Comparison of ENCODE assay signal across 29 mouse cellular contexts in genomic region chr9:70040570-70040969, GRCm38 (mm10). TPM values are rescaled to one million over a fixed set of nuclear protein-coding genes. Genes with fewer than 3 reads are reported as not detected.
A peak's percentile ranks its signal among the peaks of the same experiment; 100 is the strongest.
DNase-seq lines count a peak whose midpoint lies in the region; ATAC-seq and TF ChIP-seq lines count a peak whose summit lies in the region.
"Had no signal": no experiment of that assay in that cellular context is flagged by ENCODE, and none has a peak within 500 bp of the region (broad histone marks: within the 10 kb centered on the region; RNA-seq: fewer than 3 reads in every experiment).

No protein-coding gene starts in this region.

- no peaks in the 10 kb centered on the region for H3K9me3 ChIP-seq in heart, embryonic 10.5 days
- H3K9me3 ChIP-seq: embryonic facial prominence, embryonic 13.5 days; forebrain, embryonic 15.5 days; hindbrain, embryonic 13.5 days; kidney, embryonic 15.5 days; limb, embryonic 12.5 days; liver, embryonic 15.5 days; midbrain, embryonic 13.5 days had no signal

- no peak for TF ChIP-seq POLR2A in thymus, adult 2 months (IDR thresholded peaks at IDR 0.05; ENCODE audit: control insufficient read depth, extremely low read depth, insufficient read depth, low read length, poor library complexity)

- DNase-seq in CD4-positive, CD25-positive, alpha-beta regulatory T cell, adult 2 months (ENCODE audit: low read depth, low spot score) = peak; percentile 20
- DNase-seq in thymus, adult 2 months = peak; percentile 9
- DNase-seq in thymus, postnatal 0 days (ENCODE audit: low spot score) = no peak
- DNase-seq in ZHBTc4 (ENCODE audit: low read depth, low spot score) = peak; percentile 63
- no peak for DNase-seq in heart, embryonic 10.5 days (ENCODE audit: low spot score)
- no peak for DNase-seq in spleen, postnatal 10 days (ENCODE audit: low spot score in 2 of 2)
- DNase-seq: adrenal gland, postnatal 10 days; cerebellum, adult 11-12 months; cerebellum, postnatal 10 days; gastrocnemius, postnatal 25 days; heart, adult 11 months; heart, postnatal 36 days; kidney, adult 18-20 months; kidney, postnatal 25 days; right cerebral cortex, postnatal 14 days had no signal

- peaks cover 9% of the 10 kb centered on the region for H3K4me1 ChIP-seq in thymus, adult 2 months (replicated peaks; ENCODE audit: control insufficient read depth, insufficient read depth, low read length)
- H3K4me1 ChIP-seq in heart, embryonic 10.5 days = 0 out of 2 replicates have a peak, but pooled peaks cover 5% of the 10 kb centered on the region
- H3K4me1 ChIP-seq: embryonic facial prominence, embryonic 13.5 days; forebrain, embryonic 10.5 days; forebrain, embryonic 15.5 days; hindbrain, embryonic 13.5 days; limb, embryonic 12.5 days; midbrain, embryonic 13.5 days had no signal

- TF ChIP-seq CTCF in thymus, adult 2 months (IDR thresholded peaks at IDR 0.05; ENCODE audit: borderline replicate concordance, control insufficient read depth, extremely low read depth, insufficient read depth, low read length, poor library complexity) = no peak

- H3K27ac ChIP-seq in thymus, adult 2 months (ENCODE audit: control insufficient read depth, insufficient read depth, low read length) = no peak overlapping the region
- no peak overlapping the region for H3K27ac ChIP-seq in heart, embryonic 10.5 days
- H3K27ac ChIP-seq: embryonic facial prominence, embryonic 13.5 days; forebrain, embryonic 10.5 days; forebrain, embryonic 15.5 days; hindbrain, embryonic 13.5 days; kidney, embryonic 15.5 days; left cerebral cortex, adult 2 months; limb, embryonic 12.5 days; liver, embryonic 15.5 days; macrophage; midbrain, embryonic 13.5 days had no signal

- H3K4me3 ChIP-seq in thymus, adult 2 months (ENCODE audit: control insufficient read depth, insufficient read depth, low read length) = no peak overlapping the region
- no peak overlapping the region for H3K4me3 ChIP-seq in heart, embryonic 10.5 days
- H3K4me3 ChIP-seq: embryonic facial prominence, embryonic 13.5 days; forebrain, embryonic 10.5 days; forebrain, embryonic 15.5 days; hindbrain, embryonic 13.5 days; kidney, embryonic 15.5 days; left cerebral cortex, adult 2 months; limb, embryonic 12.5 days; liver, embryonic 15.5 days; midbrain, embryonic 13.5 days had no signal

- no peaks in the 10 kb centered on the region for H3K36me3 ChIP-seq in thymus, adult 2 months (ENCODE audit: control insufficient read depth, insufficient read depth, low read length)
- no peaks in the 10 kb centered on the region for H3K36me3 ChIP-seq in heart, embryonic 10.5 days
- H3K36me3 ChIP-seq: embryonic facial prominence, embryonic 13.5 days; forebrain, embryonic 10.5 days; forebrain, embryonic 15.5 days; hindbrain, embryonic 13.5 days; kidney, embryonic 15.5 days; limb, embryonic 12.5 days; liver, embryonic 15.5 days; midbrain, embryonic 13.5 days had no signal

- 90% methylated on average over 11 of the region's 11 CpGs for WGBS in thymus, adult 2 months
- 74% methylated on average over 11 of the region's 11 CpGs for WGBS in heart, embryonic 10.5 days

- no peaks in the 10 kb centered on the region for H3K27me3 ChIP-seq in thymus, adult 2 months (ENCODE audit: control insufficient read depth, insufficient read depth, low read length)
- no peaks in the 10 kb centered on the region for H3K27me3 ChIP-seq in heart, embryonic 10.5 days (ENCODE audit: insufficient read depth, poor library complexity, severe bottlenecking)
- H3K27me3 ChIP-seq: embryonic facial prominence, embryonic 13.5 days; forebrain, embryonic 15.5 days; hindbrain, embryonic 13.5 days; kidney, embryonic 15.5 days; limb, embryonic 12.5 days; midbrain, embryonic 13.5 days had no signal

- ATAC-seq in CD4-positive, CD25-positive, alpha-beta regulatory T cell, adult 4 months = no peak
- ATAC-seq: forebrain, embryonic 15.5 days; midbrain, embryonic 13.5 days had no signal

RNA-seq across cellular contexts. Expression of gene Gcnt3, which starts 2.7 kb away (rescaled TPM):
- polyA plus RNA-seq in CD4-positive, CD25-positive, alpha-beta regulatory T cell, adult 4 months (2017; shearing (Covaris generic)) = not detected
- 0.04 TPM in 1 of 2 replicates, not detected in the other for polyA plus RNA-seq in thymus, adult 2 months (2012; rRNA removed)
- 0.08 and 0.10 TPM in 2 replicates for polyA plus RNA-seq in thymus, postnatal 0 days (2015; fragmentation: Nextera tagmentation; extraction: Ambion mirVana)
- not detected in 2 replicates for polyA plus RNA-seq in heart, embryonic 10.5 days (2016; fragmentation: Nextera tagmentation; extraction: Ambion mirVana)
- polyA plus RNA-seq: forebrain, embryonic 10.5 days; forebrain, embryonic 15.5 days; frontal cortex, adult 2 months; heart, embryonic 11.5 days; hindbrain, embryonic 13.5 days; limb, embryonic 12.5 days; liver, embryonic 15.5 days; macrophage; midbrain, embryonic 13.5 days; neural tube, embryonic 14.5 days had no signal

RNA-seq across cellular contexts. Expression of gene Gtf2a2, which starts 28.2 kb away (rescaled TPM):
- 100 to 1,000 TPM; 135 to 193 TPM for polyA plus RNA-seq in CD4-positive, CD25-positive, alpha-beta regulatory T cell, adult 4 months (2017; shearing (Covaris generic))
- polyA plus RNA-seq in thymus, adult 2 months (2012; rRNA removed) = 48.1 and 53.5 TPM in 2 replicates
- polyA plus RNA-seq in thymus, postnatal 0 days (2015; fragmentation: Nextera tagmentation; extraction: Ambion mirVana) = 256 and 279 TPM in 2 replicates
- polyA plus RNA-seq in heart, embryonic 10.5 days (2016; fragmentation: Nextera tagmentation; extraction: Ambion mirVana) = 170 and 182 TPM in 2 replicates

RNA-seq across cellular contexts. Expression of gene Bnip2, which starts 51.3 kb away (rescaled TPM):
- 10 to 100 TPM; 36.3 to 37.1 TPM for polyA plus RNA-seq in CD4-positive, CD25-positive, alpha-beta regulatory T cell, adult 4 months (2017; shearing (Covaris generic))
- polyA plus RNA-seq in thymus, adult 2 months (2012; rRNA removed) = 37.6 and 47.0 TPM in 2 replicates
- 94.6 and 95.3 TPM in 2 replicates for polyA plus RNA-seq in thymus, postnatal 0 days (2015; fragmentation: Nextera tagmentation; extraction: Ambion mirVana)
- 128 and 132 TPM in 2 replicates for polyA plus RNA-seq in heart, embryonic 10.5 days (2016; fragmentation: Nextera tagmentation; extraction: Ambion mirVana)

Comparison
In these comparisons a context has a peak if more than half of its experiments do, and no peak if none do; other contexts are left out.
1. DNase-seq: peak in CD4-positive, CD25-positive, alpha-beta regulatory T cell, adult 2 months (single experiment), thymus, adult 2 months (single experiment) and ZHBTc4 (single experiment); none in thymus, postnatal 0 days (single experiment), heart, embryonic 10.5 days (single experiment) and spleen, postnatal 10 days (0 of 2).